Comparison of ENCODE assay signal across 14 mouse cellular contexts in genomic region chr17:28829120-28829519, GRCm38 (mm10). TPM values are rescaled to one million over a fixed set of nuclear protein-coding genes. Genes with fewer than 3 reads are reported as not detected.
DNase-seq lines count a peak whose midpoint lies in the region; ATAC-seq lines count a peak whose summit lies in the region.
"Had no signal": no experiment of that assay in that cellular context is flagged by ENCODE, and none has a peak within 500 bp of the region (broad histone marks: within the 10 kb centered on the region; RNA-seq: fewer than 3 reads in every experiment).

No protein-coding gene starts in this region.

- peaks cover 100% of the 10 kb centered on the region for H3K36me3 ChIP-seq in limb, embryonic 12.5 days
- peaks cover 100% of the 10 kb centered on the region for H3K36me3 ChIP-seq in limb, embryonic 10.5 days
- H3K36me3 ChIP-seq in liver, embryonic 16.5 days (ENCODE audit: control insufficient read depth, insufficient read depth), result peaks cover 88% of the 10 kb centered on the region

- no peak for ATAC-seq in limb, embryonic 12.5 days (ENCODE audit: insufficient number of reproducible peaks, insufficient read depth, low FRiP score, low TSS enrichment, low read depth)
- ATAC-seq in liver, embryonic 16.5 days (ENCODE audit: low read depth), result peak; percentile 90
- no peak for ATAC-seq in activated CD4-positive, CD25-positive, alpha-beta regulatory T cell, adult 4 months

- no peak overlapping the region for H3K4me2 ChIP-seq in limb, embryonic 12.5 days
- peak overlapping the region; percentile 71 for H3K4me2 ChIP-seq in liver, embryonic 16.5 days (ENCODE audit: low read depth, low read length)
- H3K4me2 ChIP-seq: hindbrain, embryonic 14.5 days had no signal

- no peaks in the 10 kb centered on the region for H3K4me1 ChIP-seq in limb, embryonic 12.5 days (replicated peaks)
- H3K4me1 ChIP-seq in limb, embryonic 10.5 days, result peaks cover 12% of the 10 kb centered on the region; the same call in 1 of the 2 replicates
- H3K4me1 ChIP-seq in liver, embryonic 16.5 days (ENCODE audit: control insufficient read depth, low read depth, low read length), result peaks cover 98% of the 10 kb centered on the region

- DNase-seq in embryo, embryonic 10 days (ENCODE audit: low spot score), result peak; percentile 21
- DNase-seq in embryo, embryonic 11 days, result no peak
- DNase-seq in limb, embryonic 10.5 days (ENCODE audit: low spot score), result no peak
- DNase-seq in yolk sac, embryonic 10.5 days (ENCODE audit: low spot score), result peak; percentile 63
- no peak for DNase-seq in testis, postnatal 10 days (ENCODE audit: low spot score)
- DNase-seq: cerebellum, postnatal 25 days; kidney, postnatal 25 days had no signal

- H3K9me3 ChIP-seq in limb, embryonic 12.5 days, result no peaks in the 10 kb centered on the region
- H3K9me3 ChIP-seq in limb, embryonic 10.5 days (replicated peaks), result no peaks in the 10 kb centered on the region
- no peaks in the 10 kb centered on the region for H3K9me3 ChIP-seq in liver, embryonic 16.5 days (replicated peaks; ENCODE audit: control insufficient read depth, low read length)
- H3K9me3 ChIP-seq: megakaryocyte, embryonic 14.5 days had no signal

- peak overlapping the region; percentile 9; the same call in 1 of the 2 replicates for H3K27ac ChIP-seq in limb, embryonic 12.5 days
- H3K27ac ChIP-seq in limb, embryonic 10.5 days, result no peak overlapping the region
- peak overlapping the region; percentile 96 for H3K27ac ChIP-seq in liver, embryonic 16.5 days (ENCODE audit: low read length)
- H3K27ac ChIP-seq: hindbrain, embryonic 14.5 days had no signal

- H3K9ac ChIP-seq in limb, embryonic 12.5 days (replicated peaks), result no peak overlapping the region
- H3K9ac ChIP-seq in liver, embryonic 16.5 days (ENCODE audit: low read depth, low read length), result peak overlapping the region; percentile 70
- H3K9ac ChIP-seq: hindbrain, embryonic 14.5 days had no signal

- no peaks in the 10 kb centered on the region for H3K27me3 ChIP-seq in limb, embryonic 12.5 days
- H3K27me3 ChIP-seq in limb, embryonic 10.5 days (ENCODE audit: low read depth, poor library complexity, severe bottlenecking), result no peaks in the 10 kb centered on the region
- no peaks in the 10 kb centered on the region for H3K27me3 ChIP-seq in liver, embryonic 16.5 days (ENCODE audit: control insufficient read depth, insufficient read depth, low read depth, low read length)
- H3K27me3 ChIP-seq: megakaryocyte, embryonic 14.5 days had no signal

- WGBS in limb, embryonic 12.5 days, result 88% methylated on average over 14 of the region's 14 CpGs
- 86% methylated on average over 14 of the region's 14 CpGs for WGBS in limb, embryonic 10.5 days
- 22% methylated on average over 14 of the region's 14 CpGs for WGBS in liver, embryonic 16.5 days (ENCODE audit: insufficient replicate concordance)

- no peak overlapping the region for H3K4me3 ChIP-seq in limb, embryonic 12.5 days (replicated peaks)
- no peak overlapping the region for H3K4me3 ChIP-seq in limb, embryonic 10.5 days
- H3K4me3 ChIP-seq in liver, embryonic 16.5 days (ENCODE audit: low read depth, low read length), result peak overlapping the region; percentile 51
- H3K4me3 ChIP-seq: megakaryocyte, embryonic 14.5 days had no signal

RNA-seq across cellular contexts. Expression of gene Brpf3, which starts 28.2 kb away (rescaled TPM):
- polyA plus RNA-seq in limb, embryonic 12.5 days (2016; fragmentation: Nextera tagmentation; extraction: Ambion mirVana), result 12.7 and 13.0 TPM in 2 replicates
- polyA plus RNA-seq in limb, embryonic 10.5 days (2016; fragmentation: Nextera tagmentation; extraction: Ambion mirVana), result 11.6 and 14.0 TPM in 2 replicates
- 66.7 and 67.1 TPM in 2 replicates for polyA plus RNA-seq in liver, embryonic 16.5 days (2015; fragmentation: Nextera tagmentation; extraction: Ambion mirVana)
- polyA plus RNA-seq in activated CD4-positive, CD25-positive, alpha-beta regulatory T cell, adult 4 months (2017; shearing (Covaris generic)), result 1 to 10 TPM; 2.4 to 5.5 TPM

RNA-seq across cellular contexts. Expression of gene Pnpla1, which starts 29.1 kb away (rescaled TPM):
- not detected in 2 replicates for polyA plus RNA-seq in limb, embryonic 12.5 days (2016; fragmentation: Nextera tagmentation; extraction: Ambion mirVana)
- 0.03 and 0.04 TPM in 2 replicates for polyA plus RNA-seq in limb, embryonic 10.5 days (2016; fragmentation: Nextera tagmentation; extraction: Ambion mirVana)
- 0.08 and 0.12 TPM in 2 replicates for polyA plus RNA-seq in liver, embryonic 16.5 days (2015; fragmentation: Nextera tagmentation; extraction: Ambion mirVana)
- polyA plus RNA-seq in activated CD4-positive, CD25-positive, alpha-beta regulatory T cell, adult 4 months (2017; shearing (Covaris generic)), result not detected
- polyA plus RNA-seq: brain, embryonic 14.5 days; hindbrain, embryonic 14.5 days; liver, adult 2 months had no signal

Comparison
In these comparisons a context has a peak if more than half of its experiments do, and no peak if none do; other contexts are left out.
1. DNase-seq: peak in embryo, embryonic 10 days (single experiment) and yolk sac, embryonic 10.5 days (single experiment); none in embryo, embryonic 11 days (single experiment), limb, embryonic 10.5 days (single experiment) and testis, postnatal 10 days (single experiment).